Mouse (Mus musculus) lung, postnatal 0 days (tissue): ENCODE data around the gene Usp3. TPM values are rescaled to one million over a fixed set of nuclear protein-coding genes. Genes with fewer than 3 reads are reported as not detected.
A peak's percentile ranks its signal among the peaks of the same experiment; 100 is the strongest.

Experiments used
- ATAC-seq: fragments of 200-750 bp; cut with Nextera tagmentation; 2 replicates; pipeline ENCODE4 v1.8.0; 2017; ENCODE audit warnings: moderate library complexity
- DNase-seq: peaks from one replicate; pipeline ENCODE4 v3.0.0-alpha.2; 2016; ENCODE audit warnings: low spot score
- H3K27ac ChIP-seq: fragments of 300-500 bp; sonication (generic); 2 replicates; pipeline ENCODE4 v1.5.1; 2014; ENCODE audit warnings: antibody characterized with exemption, mild to moderate bottlenecking, low read length, mixed read lengths
- H3K27me3 ChIP-seq: fragments of 300-500 bp; sonication (generic); replicated peaks from 2 replicates; pipeline ENCODE4 v1.6.1; 2014; ENCODE audit warnings: low read length, mixed read lengths; ENCODE audit not compliant: insufficient read depth
- H3K36me3 ChIP-seq: fragments of 300-500 bp; sonication (generic); 2 replicates; pipeline ENCODE4 v1.6.1; 2014; ENCODE audit warnings: low read length, mixed read lengths; ENCODE audit not compliant: insufficient read depth
- H3K4me1 ChIP-seq: fragments of 300-500 bp; sonication (generic); 2 replicates; pipeline ENCODE4 v1.6.1; 2014; ENCODE audit warnings: antibody characterized with exemption, low read depth, low read length, mixed read lengths; ENCODE audit not compliant: insufficient read depth
- H3K4me2 ChIP-seq: fragments of 300-500 bp; sonication (generic); replicated peaks from 2 replicates; pipeline ENCODE4 v1.6.1; 2014; ENCODE audit warnings: low read depth, mild to moderate bottlenecking, low read length, moderate library complexity, mixed read lengths
- H3K4me3 ChIP-seq: fragments of 300-500 bp; sonication (generic); 2 replicates; pipeline ENCODE4 v1.5.1; 2014; ENCODE audit warnings: low read depth, low read length
- H3K9ac ChIP-seq: fragments of 300-500 bp; sonication (generic); replicated peaks from 2 replicates; pipeline ENCODE4 v1.6.1; 2014; ENCODE audit warnings: low read depth, mild to moderate bottlenecking
- H3K9me3 ChIP-seq: fragments of 300-500 bp; sonication (generic); 2 replicates; pipeline ENCODE4 v1.6.1; 2016; ENCODE audit warnings: low read length, mixed read lengths
- CTCF ChIP-seq: IDR thresholded peaks from 2 replicates; pipeline ENCODE4 v1.5.1; 2016; ENCODE audit warnings: antibody characterized with exemption, mild to moderate bottlenecking
- EP300 ChIP-seq: IDR thresholded peaks from 2 replicates; pipeline ENCODE4 v1.6.1; 2016; ENCODE audit warnings: antibody characterized with exemption, mild to moderate bottlenecking, control low read depth
- WGBS: fragments of 180-500 bp; shearing (Covaris S2); extraction: QIAGEN DNeasy Blood & Tissue Kit; methylation state at CpG from one replicate; pipeline ENCODE4 v1.1.7; 2014; 5-methylcytosine and 5-hydroxymethylcytosine counted together
- polyA plus RNA-seq: library from polyadenylated mRNA; unstranded; fragments of >200 nt; fragmentation: Nextera tagmentation; extraction: Ambion mirVana; gene quantifications from 2 replicates; pipeline ENCODE4 v1.2.1, GENCODE M21; 2015

Gene Usp3
- polyA plus RNA-seq, 1 experiment from 2014 or later, result 45.9 TPM

GRCm38 (mm10) chr9:66512351-66512671, 80.6 kb downstream of the Usp3 start:
- TF ChIP-seq CTCF, result peak; percentile 10; the same call in 1 of the 2 replicates
- no peak for TF ChIP-seq EP300
- Histone ChIP-seq H3K9ac (peak overlapping the region; percentile 62), H3K9me3 (no peaks in the 10 kb centered on the region), H3K27me3 (no peaks in the 10 kb centered on the region), H3K4me3 (peak overlapping the region; percentile 70), H3K4me2 (peak overlapping the region; percentile 99), H3K4me1 (no peaks in the 10 kb centered on the region), H3K36me3 (peaks cover 17% of the 10 kb centered on the region; the same call in 1 of the 2 replicates), H3K27ac (peak overlapping the region; percentile 91)
- DNase-seq (peak; percentile 91), ATAC-seq (peak; percentile 79)
- WGBS, result 0% methylated on average over 8 of the region's 8 CpGs

GRCm38 (mm10) chr9:66511580-66512350, 81.2 kb downstream of the Usp3 start:
- WGBS, result under 1% methylated on average over 75 of the region's 78 CpGs

GRCm38 (mm10) chr9:66510944-66511343, 82.0 kb downstream of the Usp3 start:
- H3K9me3 ChIP-seq, result no peaks in the 10 kb centered on the region
- H3K4me2 ChIP-seq, result peak overlapping the region; percentile 99
- H3K27ac ChIP-seq, result peak overlapping the region; percentile 64; the same call in 1 of the 2 replicates
- no peak for DNase-seq
- WGBS, result 2% methylated on average over 2 of the region's 2 CpGs
- peak overlapping the region; percentile 62; the same call in 1 of the 2 replicates for H3K9ac ChIP-seq
- H3K27me3 ChIP-seq, result no peaks in the 10 kb centered on the region
- TF ChIP-seq CTCF (no peak), EP300 (no peak)
- no peaks in the 10 kb centered on the region for H3K4me1 ChIP-seq
- peak overlapping the region; percentile 70 for H3K4me3 ChIP-seq
- peaks cover 16% of the 10 kb centered on the region for H3K36me3 ChIP-seq
- ATAC-seq, result no peak

More at GRCm38 (mm10) chr9:66511580-66512350, 81.2 kb downstream of the Usp3 start:
- Histone ChIP-seq H3K4me3 (peak overlapping the region; percentile 70), H3K9ac (peak overlapping the region; percentile 62), H3K4me1 (no peaks in the 10 kb centered on the region), H3K36me3 (peaks cover 16% of the 10 kb centered on the region; the same call in 1 of the 2 replicates), H3K4me2 (peak overlapping the region; percentile 99), H3K27ac (peak overlapping the region; percentile 91), H3K27me3 (no peaks in the 10 kb centered on the region), H3K9me3 (no peaks in the 10 kb centered on the region)
- ATAC-seq, result peak; percentile 93
- peak; percentile 96 for DNase-seq
- no peak for TF ChIP-seq EP300
- TF ChIP-seq CTCF, result no peak; the same call in 1 of the 2 replicates

GRCm38 (mm10) chr9:66510351-66510841, 82.5 kb downstream of the Usp3 start:
- DNase-seq (no peak), ATAC-seq (no peak)
- Histone ChIP-seq H3K4me2 (no peak overlapping the region), H3K4me1 (no peaks in the 10 kb centered on the region), H3K27me3 (no peaks in the 10 kb centered on the region), H3K9me3 (no peaks in the 10 kb centered on the region), H3K4me3 (no peak overlapping the region), H3K36me3 (peaks cover 21% of the 10 kb centered on the region), H3K27ac (no peak overlapping the region), H3K9ac (no peak overlapping the region)
- no peak for TF ChIP-seq CTCF
- no peak for TF ChIP-seq EP300
- WGBS, result 77% methylated on average over 7 of the region's 7 CpGs

GRCm38 (mm10) chr9:66508890-66509399, 84.0 kb downstream of the Usp3 start:
- H3K9me3 ChIP-seq, result no peaks in the 10 kb centered on the region
- 79% methylated on average over 4 of the region's 4 CpGs for WGBS

GRCm38 (mm10) chr9:66507684-66508083, 85.3 kb downstream of the Usp3 start:
- Histone ChIP-seq H3K27ac (no peak overlapping the region), H3K27me3 (no peaks in the 10 kb centered on the region), H3K4me3 (no peak overlapping the region), H3K9me3 (no peaks in the 10 kb centered on the region), H3K4me1 (no peaks in the 10 kb centered on the region), H3K4me2 (no peak overlapping the region), H3K9ac (no peak overlapping the region), H3K36me3 (peaks cover 32% of the 10 kb centered on the region)
- no peak for DNase-seq
- no peak for TF ChIP-seq CTCF
- TF ChIP-seq EP300, result no peak
- 94% methylated on average over 3 of the region's 3 CpGs for WGBS
- ATAC-seq, result no peak

More at GRCm38 (mm10) chr9:66508890-66509399, 84.0 kb downstream of the Usp3 start:
- no peak for DNase-seq
- H3K4me3 ChIP-seq, result no peak overlapping the region
- no peaks in the 10 kb centered on the region for H3K4me1 ChIP-seq
- H3K4me2 ChIP-seq, result no peak overlapping the region
- no peak overlapping the region for H3K27ac ChIP-seq
- TF ChIP-seq CTCF (no peak), EP300 (no peak)
- peaks cover 32% of the 10 kb centered on the region for H3K36me3 ChIP-seq
- ATAC-seq, result no peak
- no peaks in the 10 kb centered on the region for H3K27me3 ChIP-seq
- no peak overlapping the region for H3K9ac ChIP-seq
